Mouse (Mus musculus) cerebellum, postnatal 36 days (tissue): ENCODE results near the gene Pde1a.
"Not testable (repeated sequence)": the region's sequence is repeated elsewhere in the genome, so short reads cannot be mapped to it uniquely, and the experiment has no call there.

Experiments
- DNase-seq, 2 experiments: peaks; one replicate each; pipeline ENCODE4 v3.0.0; 2021 to 2022; ENCODE audit warnings: mixed read lengths in 2 of 2

Pde1a gene

GRCm38 (mm10) chr2:79945898-79946675, 183.2 kb downstream of the Pde1a start:
- no peak for DNase-seq

GRCm38 (mm10) chr2:79934660-79935059, 194.6 kb downstream of the Pde1a start:
- no peak for DNase-seq

GRCm38 (mm10) chr2:79922356-79922755, 206.9 kb downstream of the Pde1a start:
- no peak for DNase-seq

- no peak for DNase-seq
Measured at GRCm38 (mm10) chr2:79921375-79921774, 207.9 kb downstream of the Pde1a start.

GRCm38 (mm10) chr2:79920438-79920837, 208.8 kb downstream of the Pde1a start:
- no peak for DNase-seq

GRCm38 (mm10) chr2:79901841-79902510, 227.3 kb downstream of the Pde1a start:
- DNase-seq = no peak

- no peak for DNase-seq
Measured at GRCm38 (mm10) chr2:79898522-79898921, 230.7 kb downstream of the Pde1a start.

- no peak for DNase-seq
Measured at GRCm38 (mm10) chr2:79892829-79893228, 236.4 kb downstream of the Pde1a start.

GRCm38 (mm10) chr2:79891760-79892570, 237.3 kb downstream of the Pde1a start:
- peak in 1 of 2 experiments; percentile 8 for DNase-seq

- DNase-seq = no peak
Measured at GRCm38 (mm10) chr2:79890726-79891125, 238.5 kb downstream of the Pde1a start.

GRCm38 (mm10) chr2:79883631-79884350, 245.5 kb downstream of the Pde1a start:
- no peak for DNase-seq

GRCm38 (mm10) chr2:79883210-79883609, 246.0 kb downstream of the Pde1a start:
- no peak for DNase-seq

GRCm38 (mm10) chr2:79865275-79865999, 263.8 kb downstream of the Pde1a start:
- DNase-seq = peak in 1 of 2 experiments; percentile 12

GRCm38 (mm10) chr2:79856874-79857273, 272.4 kb downstream of the Pde1a start:
- DNase-seq = no peak

GRCm38 (mm10) chr2:79847396-79847795, 281.9 kb downstream of the Pde1a start:
- not testable (repeated sequence) for DNase-seq

- DNase-seq = no peak
Measured at GRCm38 (mm10) chr2:79839513-79839912, 289.7 kb downstream of the Pde1a start.

GRCm38 (mm10) chr2:79839090-79839489, 290.2 kb downstream of the Pde1a start:
- DNase-seq = no peak

- no peak for DNase-seq
Measured at GRCm38 (mm10) chr2:79825853-79826252, 303.4 kb downstream of the Pde1a start.

GRCm38 (mm10) chr2:79819543-79819942, 309.7 kb downstream of the Pde1a start:
- no peak for DNase-seq

GRCm38 (mm10) chr2:79815708-79816484, 313.4 kb downstream of the Pde1a start:
- no peak for DNase-seq

- DNase-seq = no peak
Measured at GRCm38 (mm10) chr2:79798627-79799026, 330.6 kb downstream of the Pde1a start.
